Mouse (Mus musculus) liver, embryonic 14.5 days (tissue): ENCODE measurements around the gene Fbxo36.

Experiments
- CTCF ChIP-seq: IDR thresholded peaks from 2 replicates; pipeline ENCODE4 v1.5.1; 2016; ENCODE audit warnings: antibody characterized with exemption, low read depth, control low read depth
- EP300 ChIP-seq: IDR thresholded peaks from 2 replicates; pipeline ENCODE4 v1.6.1; 2016; ENCODE audit warnings: antibody characterized with exemption, low read depth

- TF ChIP-seq CTCF: no peak
- TF ChIP-seq EP300: 0 out of 2 replicates have a peak, but pooled peaks have one; percentile 27
These were observed at the start of gene Fbxo36 for GRCm38 (mm10) chr1:84839309-84840017.
